Mouse (Mus musculus): ENCODE data around the gene Pik3ca. TPM values are rescaled to one million over a fixed set of nuclear protein-coding genes. Genes with fewer than 3 reads are reported as not detected.
"Not testable (repeated sequence)": the region's sequence is repeated elsewhere in the genome, so short reads cannot be mapped to it uniquely, and the experiment has no call there.

Gene Pik3ca
- polyA plus RNA-seq, 1 experiment, result 23.1 TPM

GRCm38 (mm10) chr3:32415370-32416309 lies 18.2 kb downstream of the Pik3ca start:
- TF ChIP-seq POLR2A (IDR thresholded peaks at IDR 0.05; ENCODE audit: extremely low read depth, insufficient read depth, low read length) (no peak), CTCF (IDR thresholded peaks at IDR 0.05; ENCODE audit: extremely low read depth, insufficient read depth, low read length) (no peak)
- no peak overlapping the region for H3K27ac ChIP-seq (ENCODE audit: insufficient read depth, low read length)

GRCm38 (mm10) chr3:32417751-32418211 lies 20.3 kb downstream of the Pik3ca start:
- no peak overlapping the region for H3K27ac ChIP-seq (ENCODE audit: insufficient read depth, low read length)
- TF ChIP-seq CTCF (IDR thresholded peaks at IDR 0.05; ENCODE audit: extremely low read depth, insufficient read depth, low read length) (no peak), POLR2A (IDR thresholded peaks at IDR 0.05; ENCODE audit: extremely low read depth, insufficient read depth, low read length) (no peak)
- no peak overlapping the region for H3K4me3 ChIP-seq (ENCODE audit: insufficient read depth, low read length)

More at GRCm38 (mm10) chr3:32415370-32416309, 18.2 kb downstream of the Pik3ca start:
- Histone ChIP-seq H3K4me1 (ENCODE audit: control insufficient read depth, insufficient read depth, low read length) (peaks cover 6% of the 10 kb centered on the region; the same call in 1 of the 2 replicates), H3K4me3 (ENCODE audit: insufficient read depth, low read length) (no peak overlapping the region)

GRCm38 (mm10) chr3:32419866-32420265 lies 22.4 kb downstream of the Pik3ca start:
- H3K4me1 ChIP-seq (ENCODE audit: control insufficient read depth, insufficient read depth, low read length), result 0 out of 2 replicates have a peak, but pooled peaks cover 1% of the 10 kb centered on the region
- H3K4me3 ChIP-seq (ENCODE audit: insufficient read depth, low read length), result no peak overlapping the region
- H3K27ac ChIP-seq (ENCODE audit: insufficient read depth, low read length), result no peak overlapping the region
- TF ChIP-seq POLR2A (IDR thresholded peaks at IDR 0.05; ENCODE audit: extremely low read depth, insufficient read depth, low read length) (no peak), CTCF (IDR thresholded peaks at IDR 0.05; ENCODE audit: extremely low read depth, insufficient read depth, low read length) (no peak)

More at GRCm38 (mm10) chr3:32417751-32418211, 20.3 kb downstream of the Pik3ca start:
- peaks cover 4% of the 10 kb centered on the region; the same call in 1 of the 2 replicates for H3K4me1 ChIP-seq (ENCODE audit: control insufficient read depth, insufficient read depth, low read length)

- no peak overlapping the region for H3K4me3 ChIP-seq (ENCODE audit: insufficient read depth, low read length)
- no peak overlapping the region for H3K27ac ChIP-seq (ENCODE audit: insufficient read depth, low read length)
- TF ChIP-seq POLR2A (IDR thresholded peaks at IDR 0.05; ENCODE audit: extremely low read depth, insufficient read depth, low read length) (no peak), CTCF (IDR thresholded peaks at IDR 0.05; ENCODE audit: extremely low read depth, insufficient read depth, low read length) (no peak)
- no peaks in the 10 kb centered on the region for H3K4me1 ChIP-seq (ENCODE audit: control insufficient read depth, insufficient read depth, low read length)
These were observed 23.9 kb downstream of the Pik3ca start for GRCm38 (mm10) chr3:32421115-32422054.

- Histone ChIP-seq H3K27ac (ENCODE audit: insufficient read depth, low read length) (no peak overlapping the region), H3K4me3 (ENCODE audit: insufficient read depth, low read length) (no peak overlapping the region)
These were observed 30.2 kb downstream of the Pik3ca start for GRCm38 (mm10) chr3:32427695-32428094.

GRCm38 (mm10) chr3:32428361-32428760 lies 30.9 kb downstream of the Pik3ca start:
- Histone ChIP-seq H3K27ac (ENCODE audit: insufficient read depth, low read length) (no peak overlapping the region), H3K4me1 (ENCODE audit: control insufficient read depth, insufficient read depth, low read length) (no peaks in the 10 kb centered on the region; the same call in 1 of the 2 replicates), H3K4me3 (ENCODE audit: insufficient read depth, low read length) (no peak overlapping the region)
- no peak for TF ChIP-seq POLR2A (IDR thresholded peaks at IDR 0.05; ENCODE audit: extremely low read depth, insufficient read depth, low read length)
- TF ChIP-seq CTCF (IDR thresholded peaks at IDR 0.05; ENCODE audit: extremely low read depth, insufficient read depth, low read length), result no peak

More at GRCm38 (mm10) chr3:32427695-32428094, 30.2 kb downstream of the Pik3ca start:
- TF ChIP-seq CTCF (IDR thresholded peaks at IDR 0.05; ENCODE audit: extremely low read depth, insufficient read depth, low read length) (no peak), POLR2A (IDR thresholded peaks at IDR 0.05; ENCODE audit: extremely low read depth, insufficient read depth, low read length) (no peak)
- no peaks in the 10 kb centered on the region; the same call in 1 of the 2 replicates for H3K4me1 ChIP-seq (ENCODE audit: control insufficient read depth, insufficient read depth, low read length)

- no peak overlapping the region for H3K4me3 ChIP-seq (ENCODE audit: insufficient read depth, low read length)
- TF ChIP-seq CTCF (IDR thresholded peaks at IDR 0.05; ENCODE audit: extremely low read depth, insufficient read depth, low read length), result no peak
- no peak for TF ChIP-seq POLR2A (IDR thresholded peaks at IDR 0.05; ENCODE audit: extremely low read depth, insufficient read depth, low read length)
- no peak overlapping the region for H3K27ac ChIP-seq (ENCODE audit: insufficient read depth, low read length)
- no peaks in the 10 kb centered on the region; the same call in 1 of the 2 replicates for H3K4me1 ChIP-seq (ENCODE audit: control insufficient read depth, insufficient read depth, low read length)
These were observed 31.4 kb downstream of the Pik3ca start for GRCm38 (mm10) chr3:32428921-32429320.

- not testable (repeated sequence) for H3K27ac ChIP-seq (ENCODE audit: insufficient read depth, low read length); H3K4me3 ChIP-seq (ENCODE audit: insufficient read depth, low read length); H3K4me1 ChIP-seq (ENCODE audit: control insufficient read depth, insufficient read depth, low read length)
These were observed 31.9 kb downstream of the Pik3ca start for GRCm38 (mm10) chr3:32429351-32429750.

- no peak for TF ChIP-seq CTCF (IDR thresholded peaks at IDR 0.05; ENCODE audit: extremely low read depth, insufficient read depth, low read length)
- TF ChIP-seq POLR2A (IDR thresholded peaks at IDR 0.05; ENCODE audit: extremely low read depth, insufficient read depth, low read length), result no peak
- H3K4me1 ChIP-seq (ENCODE audit: control insufficient read depth, insufficient read depth, low read length), result no peaks in the 10 kb centered on the region; the same call in 1 of the 2 replicates
- H3K4me3 ChIP-seq (ENCODE audit: insufficient read depth, low read length), result no peak overlapping the region
- no peak overlapping the region for H3K27ac ChIP-seq (ENCODE audit: insufficient read depth, low read length)
These were observed 32.9 kb downstream of the Pik3ca start for GRCm38 (mm10) chr3:32430394-32430793.
